Mouse (Mus musculus): ENCODE data around the gene Wipf1. TPM values are rescaled to one million over a fixed set of nuclear protein-coding genes. Genes with fewer than 3 reads are reported as not detected.

Gene Wipf1
- polyA plus RNA-seq, 1 experiment from 2014 or later = 8.2 TPM

- ATAC-seq (ENCODE audit: low FRiP score) = no peak
- no peak overlapping the region for H3K4me2 ChIP-seq
- 95% methylated on average over 2 of the region's 2 CpGs for WGBS
Observed at GRCm38 (mm10) chr2:73472130-73472529, 57.4 kb downstream of the Wipf1 start.

GRCm38 (mm10) chr2:73470146-73470630, 59.3 kb downstream of the Wipf1 start:
- Histone ChIP-seq H3K36me3 (ENCODE audit: control insufficient read depth, insufficient read depth, low read length) (no peaks in the 10 kb centered on the region), H3K4me3 (ENCODE audit: low read depth, low read length) (no peak overlapping the region), H3K9me3 (ENCODE audit: control insufficient read depth, low read length) (no peaks in the 10 kb centered on the region), H3K4me1 (ENCODE audit: control insufficient read depth, insufficient read depth, low read length) (no peaks in the 10 kb centered on the region), H3K9ac (ENCODE audit: low read length) (no peak overlapping the region), H3K27me3 (ENCODE audit: control insufficient read depth, insufficient read depth, low read length) (no peaks in the 10 kb centered on the region), H3K4me2 (no peak overlapping the region), H3K27ac (ENCODE audit: low read depth, low read length) (no peak overlapping the region)
- ATAC-seq (ENCODE audit: low FRiP score) (no peak), DNase-seq (ENCODE audit: low spot score, missing footprints) (no peak)
- 89% methylated on average over 10 of the region's 10 CpGs for WGBS

More at GRCm38 (mm10) chr2:73472130-73472529, 57.4 kb downstream of the Wipf1 start:
- Histone ChIP-seq H3K4me3 (ENCODE audit: low read depth, low read length) (no peak overlapping the region), H3K36me3 (ENCODE audit: control insufficient read depth, insufficient read depth, low read length) (no peaks in the 10 kb centered on the region), H3K27ac (ENCODE audit: low read depth, low read length) (no peak overlapping the region), H3K9ac (ENCODE audit: low read length) (no peak overlapping the region), H3K4me1 (ENCODE audit: control insufficient read depth, insufficient read depth, low read length) (no peaks in the 10 kb centered on the region), H3K9me3 (ENCODE audit: control insufficient read depth, low read length) (no peaks in the 10 kb centered on the region), H3K27me3 (ENCODE audit: control insufficient read depth, insufficient read depth, low read length) (no peaks in the 10 kb centered on the region)
- DNase-seq (ENCODE audit: low spot score, missing footprints) = no peak

- no peak for DNase-seq (ENCODE audit: low spot score, missing footprints)
- H3K9ac ChIP-seq (ENCODE audit: low read length) = no peak overlapping the region
- no peak for ATAC-seq (ENCODE audit: low FRiP score)
- H3K4me2 ChIP-seq = no peak overlapping the region
- H3K4me3 ChIP-seq (ENCODE audit: low read depth, low read length) = no peak overlapping the region
- WGBS = 91% methylated on average over 6 of the region's 6 CpGs
- no peaks in the 10 kb centered on the region for H3K4me1 ChIP-seq (ENCODE audit: control insufficient read depth, insufficient read depth, low read length)
- no peaks in the 10 kb centered on the region for H3K27me3 ChIP-seq (ENCODE audit: control insufficient read depth, insufficient read depth, low read length)
- H3K36me3 ChIP-seq (ENCODE audit: control insufficient read depth, insufficient read depth, low read length) = no peaks in the 10 kb centered on the region
- no peak overlapping the region for H3K27ac ChIP-seq (ENCODE audit: low read depth, low read length)
- H3K9me3 ChIP-seq (ENCODE audit: control insufficient read depth, low read length) = no peaks in the 10 kb centered on the region
Observed at GRCm38 (mm10) chr2:73469552-73469951, 60.0 kb downstream of the Wipf1 start.

GRCm38 (mm10) chr2:73468993-73469392, 60.5 kb downstream of the Wipf1 start:
- Histone ChIP-seq H3K4me1 (ENCODE audit: control insufficient read depth, insufficient read depth, low read length) (no peaks in the 10 kb centered on the region), H3K9ac (ENCODE audit: low read length) (no peak overlapping the region), H3K36me3 (ENCODE audit: control insufficient read depth, insufficient read depth, low read length) (no peaks in the 10 kb centered on the region), H3K27me3 (ENCODE audit: control insufficient read depth, insufficient read depth, low read length) (no peaks in the 10 kb centered on the region), H3K4me2 (no peak overlapping the region), H3K9me3 (ENCODE audit: control insufficient read depth, low read length) (no peaks in the 10 kb centered on the region), H3K27ac (ENCODE audit: low read depth, low read length) (no peak overlapping the region), H3K4me3 (ENCODE audit: low read depth, low read length) (no peak overlapping the region)
- no peak for DNase-seq (ENCODE audit: low spot score, missing footprints)
- ATAC-seq (ENCODE audit: low FRiP score) = no peak
- WGBS = 94% methylated on average over 5 of the region's 5 CpGs

GRCm38 (mm10) chr2:73467071-73467851, 62.3 kb downstream of the Wipf1 start:
- H3K27me3 ChIP-seq (ENCODE audit: control insufficient read depth, insufficient read depth, low read length) = no peaks in the 10 kb centered on the region
- DNase-seq (ENCODE audit: low spot score, missing footprints) (no peak), ATAC-seq (ENCODE audit: low FRiP score) (no peak)
- no peak overlapping the region for H3K27ac ChIP-seq (ENCODE audit: low read depth, low read length)
- no peaks in the 10 kb centered on the region for H3K9me3 ChIP-seq (ENCODE audit: control insufficient read depth, low read length)
- H3K4me2 ChIP-seq = no peak overlapping the region
- no peaks in the 10 kb centered on the region for H3K4me1 ChIP-seq (ENCODE audit: control insufficient read depth, insufficient read depth, low read length)
- no peak overlapping the region for H3K4me3 ChIP-seq (ENCODE audit: low read depth, low read length)
- H3K9ac ChIP-seq (ENCODE audit: low read length) = no peak overlapping the region
- no peaks in the 10 kb centered on the region for H3K36me3 ChIP-seq (ENCODE audit: control insufficient read depth, insufficient read depth, low read length)
- 87% methylated on average over 7 of the region's 7 CpGs for WGBS

GRCm38 (mm10) chr2:73466481-73466880, 63.1 kb downstream of the Wipf1 start:
- Histone ChIP-seq H3K4me3 (ENCODE audit: low read depth, low read length) (no peak overlapping the region), H3K36me3 (ENCODE audit: control insufficient read depth, insufficient read depth, low read length) (no peaks in the 10 kb centered on the region), H3K9ac (ENCODE audit: low read length) (no peak overlapping the region), H3K9me3 (ENCODE audit: control insufficient read depth, low read length) (no peaks in the 10 kb centered on the region), H3K4me2 (no peak overlapping the region), H3K27me3 (ENCODE audit: control insufficient read depth, insufficient read depth, low read length) (no peaks in the 10 kb centered on the region), H3K4me1 (ENCODE audit: control insufficient read depth, insufficient read depth, low read length) (no peaks in the 10 kb centered on the region), H3K27ac (ENCODE audit: low read depth, low read length) (no peak overlapping the region)
- 98% methylated on average over 10 of the region's 10 CpGs for WGBS
- DNase-seq (ENCODE audit: low spot score, missing footprints) (no peak), ATAC-seq (ENCODE audit: low FRiP score) (no peak)

- no peaks in the 10 kb centered on the region for H3K27me3 ChIP-seq (ENCODE audit: control insufficient read depth, insufficient read depth, low read length)
- no peak for DNase-seq (ENCODE audit: low spot score, missing footprints)
- H3K36me3 ChIP-seq (ENCODE audit: control insufficient read depth, insufficient read depth, low read length) = no peaks in the 10 kb centered on the region
- no peak overlapping the region for H3K4me2 ChIP-seq
- H3K27ac ChIP-seq (ENCODE audit: low read depth, low read length) = no peak overlapping the region
- no peaks in the 10 kb centered on the region for H3K4me1 ChIP-seq (ENCODE audit: control insufficient read depth, insufficient read depth, low read length)
- H3K4me3 ChIP-seq (ENCODE audit: low read depth, low read length) = no peak overlapping the region
- no peak for ATAC-seq (ENCODE audit: low FRiP score)
- WGBS = 78% methylated on average over 7 of the region's 7 CpGs
- no peak overlapping the region for H3K9ac ChIP-seq (ENCODE audit: low read length)
- H3K9me3 ChIP-seq (ENCODE audit: control insufficient read depth, low read length) = no peaks in the 10 kb centered on the region
Observed at GRCm38 (mm10) chr2:73463431-73464194, 65.9 kb downstream of the Wipf1 start.

GRCm38 (mm10) chr2:73462757-73463339, 66.7 kb downstream of the Wipf1 start:
- Histone ChIP-seq H3K9me3 (ENCODE audit: control insufficient read depth, low read length) (no peaks in the 10 kb centered on the region), H3K36me3 (ENCODE audit: control insufficient read depth, insufficient read depth, low read length) (no peaks in the 10 kb centered on the region), H3K27ac (ENCODE audit: low read depth, low read length) (no peak overlapping the region), H3K4me2 (no peak overlapping the region), H3K4me3 (ENCODE audit: low read depth, low read length) (no peak overlapping the region), H3K4me1 (ENCODE audit: control insufficient read depth, insufficient read depth, low read length) (no peaks in the 10 kb centered on the region), H3K27me3 (ENCODE audit: control insufficient read depth, insufficient read depth, low read length) (no peaks in the 10 kb centered on the region), H3K9ac (ENCODE audit: low read length) (no peak overlapping the region)
- no peak for ATAC-seq (ENCODE audit: low FRiP score)
- DNase-seq (ENCODE audit: low spot score, missing footprints) = no peak
- 95% methylated on average over 12 of the region's 12 CpGs for WGBS

- Histone ChIP-seq H3K4me1 (ENCODE audit: control insufficient read depth, insufficient read depth, low read length) (no peaks in the 10 kb centered on the region), H3K9ac (ENCODE audit: low read length) (no peak overlapping the region), H3K27me3 (ENCODE audit: control insufficient read depth, insufficient read depth, low read length) (no peaks in the 10 kb centered on the region), H3K4me3 (ENCODE audit: low read depth, low read length) (no peak overlapping the region), H3K36me3 (ENCODE audit: control insufficient read depth, insufficient read depth, low read length) (no peaks in the 10 kb centered on the region), H3K9me3 (ENCODE audit: control insufficient read depth, low read length) (no peaks in the 10 kb centered on the region), H3K27ac (ENCODE audit: low read depth, low read length) (no peak overlapping the region), H3K4me2 (no peak overlapping the region)
- 82% methylated on average over 2 of the region's 2 CpGs for WGBS
- no peak for DNase-seq (ENCODE audit: low spot score, missing footprints)
- ATAC-seq (ENCODE audit: low FRiP score) = no peak
Observed at GRCm38 (mm10) chr2:73462265-73462664, 67.3 kb downstream of the Wipf1 start.
